Mouse (Mus musculus) cerebellum, postnatal 14 days (tissue): ENCODE data around the gene Caln1.
"Not testable (repeated sequence)": the region's sequence is repeated elsewhere in the genome, so short reads cannot be mapped to it uniquely, and the experiment has no call there.

Source experiments
- DNase-seq, 2 experiments: peaks; one replicate each; pipeline ENCODE4 v3.0.0; 2021; ENCODE audit warnings: mixed read lengths in 2 of 2

The Caln1 gene

GRCm38 (mm10) chr5:130553916-130554315 is 184.7 kb downstream of the Caln1 start:
- DNase-seq, result no peak

- DNase-seq, result no peak
Observed at GRCm38 (mm10) chr5:130563146-130563545, 193.9 kb downstream of the Caln1 start.

DNA sequence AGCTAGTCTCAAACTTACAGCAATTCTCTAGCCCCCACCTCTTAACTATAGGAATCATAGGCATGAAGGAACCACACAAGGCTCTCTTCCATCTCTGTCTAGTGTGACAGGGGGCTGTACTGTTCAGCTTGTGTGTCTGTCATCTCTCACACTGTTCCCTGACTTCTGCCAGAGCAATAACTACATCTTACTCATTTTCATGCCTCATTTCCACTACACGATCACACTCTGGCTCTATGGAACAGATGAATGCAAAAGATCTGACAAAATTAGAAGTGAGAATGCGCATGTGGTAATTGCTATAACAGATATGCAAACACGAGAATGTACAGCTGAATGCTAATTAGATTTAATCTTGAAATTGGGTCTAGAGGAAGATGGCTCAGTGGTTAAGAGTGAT is 196.7 kb downstream of the Caln1 start:
- DNase-seq, result no peak

DNA sequence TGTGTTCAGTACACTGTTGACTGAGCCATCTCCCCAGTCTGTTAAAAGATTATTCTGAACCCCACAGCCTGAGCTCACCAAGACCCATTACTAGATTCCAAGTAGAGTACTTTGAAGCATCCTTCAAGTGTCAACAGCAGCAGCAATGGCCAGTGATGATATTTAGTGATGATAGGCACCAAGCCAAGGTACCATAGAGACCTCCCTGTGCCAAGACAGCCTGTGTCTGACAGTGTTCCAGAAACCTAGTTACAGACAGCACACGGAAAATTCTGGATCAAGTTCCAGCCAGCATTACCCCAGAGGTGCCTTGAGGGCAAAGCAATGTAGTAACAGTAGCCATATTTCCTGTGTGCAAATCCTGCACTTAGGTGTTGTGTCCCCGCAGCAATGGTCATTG is 208.3 kb downstream of the Caln1 start:
- peak; percentile 14 to 18 for DNase-seq

DNA sequence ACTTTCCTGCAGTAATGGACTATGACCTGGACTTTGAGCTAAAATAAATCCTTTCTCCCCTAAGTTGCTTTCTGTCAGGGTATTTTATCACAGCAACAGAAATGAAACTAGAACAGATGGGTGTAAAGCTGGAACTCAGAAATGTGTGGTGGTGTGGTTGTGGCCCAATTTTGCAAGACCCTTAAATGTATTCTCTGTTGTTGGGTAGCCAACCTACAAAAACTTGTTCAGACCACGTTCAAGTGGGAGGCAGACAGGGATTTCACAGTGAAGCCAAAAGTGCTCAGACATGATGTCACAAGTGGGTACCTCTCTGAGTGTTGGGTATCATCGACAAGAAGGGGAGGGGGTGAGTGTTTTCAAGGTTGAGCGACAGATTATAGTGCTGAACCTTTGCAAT is 214.8 kb downstream of the Caln1 start:
- no peak for DNase-seq

DNA sequence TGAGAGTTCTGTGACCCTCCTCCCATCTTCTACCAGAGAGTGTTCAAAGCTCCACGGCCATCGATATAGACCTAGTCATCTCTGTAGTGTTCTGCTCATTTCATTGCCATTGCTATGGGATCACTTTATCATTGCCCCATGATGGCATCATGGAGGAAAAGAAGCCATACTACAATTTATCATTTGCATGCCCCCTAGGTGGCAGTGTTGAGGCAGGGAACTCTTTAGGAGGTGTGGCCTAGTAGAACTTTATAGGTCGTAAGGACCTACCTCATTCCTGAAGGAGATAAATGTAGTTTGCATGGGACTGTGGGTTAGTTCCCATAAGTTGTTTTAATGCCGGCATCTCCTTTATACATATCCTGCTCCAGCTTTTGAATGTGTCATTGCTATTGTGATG is 217.0 kb downstream of the Caln1 start:
- DNase-seq, result peak in 1 of 2 experiments; percentile 20

GRCm38 (mm10) chr5:130596541-130596940 is 227.3 kb downstream of the Caln1 start:
- DNase-seq, result no peak

GRCm38 (mm10) chr5:130613657-130614056 is 244.4 kb downstream of the Caln1 start:
- no peak for DNase-seq

- DNase-seq, result peak; percentile 73 to 80
Observed at GRCm38 (mm10) chr5:130614209-130614608, 245.0 kb downstream of the Caln1 start.

DNA sequence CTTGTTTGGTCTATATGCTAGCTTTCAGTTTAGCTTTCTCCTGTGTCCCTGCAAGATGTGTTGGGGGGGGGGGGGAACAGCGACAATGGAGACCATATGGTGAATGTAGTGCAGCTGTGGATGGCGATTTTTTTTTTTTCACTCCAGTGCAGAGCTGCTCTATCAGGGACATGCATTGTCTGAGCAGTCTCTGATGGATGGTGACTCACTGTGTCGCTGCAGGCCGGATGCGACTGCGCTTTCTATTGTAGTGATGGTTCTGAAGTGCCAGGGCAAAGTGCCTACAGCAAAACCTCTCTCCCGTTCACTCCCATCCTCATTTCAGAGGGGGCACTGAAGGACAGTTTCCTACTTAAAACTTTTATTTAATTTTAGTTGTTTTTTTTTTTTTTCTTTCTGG is 250.8 kb downstream of the Caln1 start:
- no peak for DNase-seq

- peak; percentile 73 to 89 for DNase-seq
Observed at GRCm38 (mm10) chr5:130623206-130623605, 254.0 kb downstream of the Caln1 start.

- no peak for DNase-seq
Observed at GRCm38 (mm10) chr5:130627800-130628199, 258.5 kb downstream of the Caln1 start.

DNA sequence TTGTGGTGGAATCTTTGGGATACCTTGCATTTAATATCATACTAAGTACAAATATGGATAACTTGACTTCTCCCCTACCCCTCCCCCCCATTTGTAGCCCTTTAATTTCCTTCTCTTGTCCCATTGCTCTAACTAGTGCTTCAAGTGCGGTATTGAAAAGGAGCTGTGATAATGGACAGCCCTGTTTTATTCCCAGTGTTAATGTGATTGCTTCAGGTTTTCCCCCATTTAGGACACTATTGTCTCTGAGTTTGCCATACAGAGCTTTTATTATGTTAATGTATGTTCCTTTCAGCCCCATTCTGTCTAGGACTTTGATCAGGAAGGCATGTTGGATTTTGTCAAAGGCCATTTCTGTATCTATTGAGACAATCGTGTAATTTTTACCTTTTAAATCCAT is 266.1 kb downstream of the Caln1 start:
- DNase-seq, result no peak

DNA sequence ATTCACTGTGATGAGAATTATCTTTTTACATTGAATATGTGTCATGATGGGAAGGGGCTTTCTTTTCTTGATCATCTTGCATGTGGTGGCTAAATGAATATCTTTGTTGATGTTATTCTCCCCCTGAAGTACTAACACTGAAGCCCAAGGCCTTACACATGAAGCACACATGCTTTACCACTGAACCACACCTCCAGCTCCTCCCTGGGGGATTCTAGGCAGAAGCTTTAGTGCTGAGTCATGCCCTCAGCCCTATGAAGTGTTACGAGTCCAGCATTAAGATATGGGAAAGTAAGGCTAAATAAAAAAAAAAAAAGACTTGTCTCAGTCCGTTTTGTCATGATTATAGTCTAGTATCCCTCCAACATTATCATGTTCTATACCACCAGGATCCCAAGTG is 272.6 kb downstream of the Caln1 start:
- DNase-seq, result no peak

DNA sequence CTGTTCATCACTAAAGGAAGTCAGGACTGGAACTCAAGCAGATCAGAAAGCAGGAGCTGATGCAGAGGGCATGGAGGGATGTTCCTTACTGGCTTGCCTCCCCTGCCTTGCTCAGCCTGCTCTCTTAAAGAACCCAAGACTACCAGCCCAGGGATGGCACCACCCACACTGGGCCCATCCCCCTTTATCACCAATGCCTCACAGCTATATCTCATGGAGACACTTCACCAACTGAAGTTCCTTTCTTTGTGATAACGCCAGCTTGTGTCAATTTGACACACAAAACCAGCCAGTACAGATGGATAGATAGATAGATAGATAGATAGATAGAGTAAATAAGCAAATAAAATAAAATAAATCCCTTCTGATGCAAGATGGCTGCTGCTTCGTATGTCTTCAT is 276.9 kb downstream of the Caln1 start:
- DNase-seq, result not testable (repeated sequence)

DNA sequence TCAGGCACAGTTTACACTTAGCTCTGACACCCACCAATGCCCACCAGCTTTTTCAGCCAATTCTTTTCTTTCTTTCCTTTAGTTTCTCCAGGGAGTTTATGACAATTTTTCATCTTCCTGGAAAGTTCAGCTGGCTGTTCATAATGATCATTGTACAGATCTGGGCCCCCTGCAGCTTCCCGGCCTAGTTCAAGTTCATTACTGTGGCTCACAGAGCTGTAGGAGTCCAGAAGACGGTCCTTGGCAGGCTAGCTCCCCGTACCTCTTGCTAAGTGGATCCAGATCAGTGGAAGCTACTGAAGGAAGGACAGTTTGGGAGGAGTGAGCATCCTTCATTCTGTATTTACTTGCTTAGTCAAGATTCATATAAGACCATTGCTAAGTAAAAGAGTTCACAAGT is 288.9 kb downstream of the Caln1 start:
- no peak for DNase-seq

- DNase-seq, result no peak
Observed at GRCm38 (mm10) chr5:130666091-130666490, 296.8 kb downstream of the Caln1 start.

- DNase-seq, result no peak
Observed at GRCm38 (mm10) chr5:130672588-130672987, 303.3 kb downstream of the Caln1 start.

DNA sequence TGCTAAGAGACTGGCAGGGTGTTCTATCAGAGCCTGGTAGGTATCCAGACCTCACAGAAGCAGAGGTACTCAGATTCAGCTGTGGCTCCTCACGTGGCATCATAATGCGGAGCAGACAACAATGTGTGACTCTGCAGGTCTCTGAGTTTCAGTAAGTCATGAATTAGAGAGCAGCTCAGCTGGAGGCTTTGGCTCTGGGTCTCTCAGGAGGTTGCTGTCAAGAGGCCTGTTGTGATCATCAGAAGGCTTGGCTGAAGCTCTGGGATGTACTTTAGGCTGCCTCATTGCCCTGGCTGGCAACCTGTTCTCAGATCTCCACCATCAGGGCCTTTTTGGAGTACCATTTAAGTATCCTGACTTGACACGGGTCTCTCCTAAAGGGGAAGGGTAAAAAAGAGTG is 303.8 kb downstream of the Caln1 start:
- peak; percentile 6 to 45 for DNase-seq

DNA sequence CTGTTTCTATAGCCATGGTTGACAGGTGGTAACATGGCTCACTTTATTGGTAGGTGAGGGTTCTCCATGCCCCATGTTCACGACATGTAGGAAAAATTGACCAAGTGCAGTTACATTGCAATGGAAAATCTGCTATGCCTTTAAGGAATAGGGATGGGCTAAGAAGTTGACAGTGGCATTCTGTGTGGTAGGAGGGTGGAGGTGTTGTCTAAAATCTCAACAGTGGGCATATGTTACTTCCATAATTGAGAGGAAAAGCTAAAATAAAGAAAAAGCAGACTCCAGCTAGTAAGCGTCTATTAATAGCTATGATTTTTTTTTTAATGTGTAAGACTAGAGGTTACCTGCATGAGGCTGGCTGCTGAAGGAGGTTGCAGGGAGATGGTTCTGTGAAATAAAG is 308.6 kb downstream of the Caln1 start:
- DNase-seq, result no peak

GRCm38 (mm10) chr5:130685911-130686658 is 316.8 kb downstream of the Caln1 start:
- peak; percentile 71 to 80 for DNase-seq

- no peak for DNase-seq
Observed at GRCm38 (mm10) chr5:130688385-130689138, 319.3 kb downstream of the Caln1 start.

GRCm38 (mm10) chr5:130691349-130691748 is 322.1 kb downstream of the Caln1 start:
- DNase-seq, result no peak

DNA sequence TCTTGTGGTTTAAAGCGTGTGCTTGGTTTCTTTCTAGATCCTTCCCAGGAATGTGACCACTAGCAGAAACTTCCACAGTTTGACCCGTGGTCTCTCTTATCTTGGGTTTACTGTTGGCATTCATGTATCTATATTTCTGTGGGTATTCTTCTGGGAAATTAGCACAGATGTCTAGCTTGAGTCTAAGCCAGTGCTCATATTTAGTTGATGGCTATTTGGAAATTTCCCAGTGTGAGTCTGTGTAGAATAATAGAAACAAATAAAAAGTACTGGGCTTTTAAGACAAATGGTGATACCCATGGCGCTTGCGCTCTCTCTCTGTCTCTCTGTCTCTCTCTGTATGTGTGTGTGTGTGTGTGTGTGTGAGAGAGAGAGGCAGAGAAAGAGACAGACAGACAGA is 330.2 kb downstream of the Caln1 start:
- no peak for DNase-seq
